Comparison of ENCODE assay signal across 34 mouse cellular contexts in genomic region chr4:75589901-75590300, GRCm38 (mm10).
A peak's percentile ranks its signal among the peaks of the same experiment; 100 is the strongest.
DNase-seq lines count a peak whose midpoint lies in the region; ATAC-seq lines count a peak whose summit lies in the region.
"Had no signal": no experiment of that assay in that cellular context is flagged by ENCODE, and none has a peak within 500 bp of the region (broad histone marks: within the 10 kb centered on the region; RNA-seq: fewer than 3 reads in every experiment).

No protein-coding gene starts in this region.

- no peak overlapping the region for H3K27ac ChIP-seq in embryonic facial prominence, embryonic 14.5 days (replicated peaks; ENCODE audit: low read depth, low read length)
- no peak overlapping the region for H3K27ac ChIP-seq in embryonic facial prominence, embryonic 10.5 days (replicated peaks)
- H3K27ac ChIP-seq in heart, embryonic 10.5 days = no peak overlapping the region
- H3K27ac ChIP-seq: embryonic facial prominence, embryonic 12.5 days; forebrain, embryonic 10.5 days; heart, embryonic 15.5 days; kidney, embryonic 15.5 days; layer of hippocampus, adult 2 months; liver, embryonic 14.5 days; macrophage; midbrain, embryonic 13.5 days; neural tube, embryonic 13.5 days; stomach, embryonic 15.5 days had no signal

- no peak for ATAC-seq in embryonic facial prominence, embryonic 14.5 days (ENCODE audit: low read depth)
- no peak for ATAC-seq in cerebellum, adult (ENCODE audit: insufficient number of reproducible peaks, low FRiP score, low TSS enrichment)
- ATAC-seq: activated CD4-positive, CD25-positive, alpha-beta regulatory T cell, adult 4 months; hindbrain, embryonic 16.5 days; midbrain, embryonic 13.5 days had no signal

- H3K36me3 ChIP-seq in embryonic facial prominence, embryonic 14.5 days (ENCODE audit: control insufficient read depth, insufficient read depth, low read length) = no peaks in the 10 kb centered on the region
- H3K36me3 ChIP-seq in embryonic facial prominence, embryonic 10.5 days (replicated peaks) = no peaks in the 10 kb centered on the region
- no peaks in the 10 kb centered on the region for H3K36me3 ChIP-seq in heart, embryonic 10.5 days
- H3K36me3 ChIP-seq: embryonic facial prominence, embryonic 12.5 days; forebrain, embryonic 10.5 days; heart, embryonic 15.5 days; kidney, embryonic 15.5 days; midbrain, embryonic 13.5 days; neural tube, embryonic 13.5 days; stomach, embryonic 15.5 days had no signal

- H3K4me1 ChIP-seq in embryonic facial prominence, embryonic 14.5 days (ENCODE audit: control insufficient read depth, insufficient read depth, low read length) = no peaks in the 10 kb centered on the region
- H3K4me1 ChIP-seq in embryonic facial prominence, embryonic 10.5 days = no peaks in the 10 kb centered on the region
- H3K4me1 ChIP-seq in heart, embryonic 10.5 days = no peaks in the 10 kb centered on the region
- H3K4me1 ChIP-seq: embryonic facial prominence, embryonic 12.5 days; heart, embryonic 15.5 days; kidney, embryonic 15.5 days; neural tube, embryonic 13.5 days; stomach, embryonic 15.5 days had no signal

- no peaks in the 10 kb centered on the region for H3K27me3 ChIP-seq in embryonic facial prominence, embryonic 14.5 days (replicated peaks; ENCODE audit: control insufficient read depth, insufficient read depth, low read length)
- no peaks in the 10 kb centered on the region for H3K27me3 ChIP-seq in embryonic facial prominence, embryonic 10.5 days (replicated peaks; ENCODE audit: low read depth, poor library complexity, severe bottlenecking)
- H3K27me3 ChIP-seq in heart, embryonic 10.5 days (ENCODE audit: insufficient read depth, poor library complexity, severe bottlenecking) = no peaks in the 10 kb centered on the region
- H3K27me3 ChIP-seq: CH12.LX; embryonic facial prominence, embryonic 12.5 days; heart, embryonic 15.5 days; kidney, embryonic 15.5 days; midbrain, embryonic 13.5 days; neural tube, embryonic 13.5 days; stomach, embryonic 15.5 days had no signal

- no peaks in the 10 kb centered on the region for H3K9me3 ChIP-seq in embryonic facial prominence, embryonic 14.5 days (ENCODE audit: control insufficient read depth, low read length)
- no peaks in the 10 kb centered on the region for H3K9me3 ChIP-seq in embryonic facial prominence, embryonic 10.5 days
- H3K9me3 ChIP-seq in heart, embryonic 10.5 days = no peaks in the 10 kb centered on the region
- H3K9me3 ChIP-seq: embryonic facial prominence, embryonic 12.5 days; forebrain, embryonic 10.5 days; heart, embryonic 15.5 days; kidney, embryonic 15.5 days; stomach, embryonic 15.5 days had no signal

- DNase-seq in embryonic facial prominence, embryonic 14.5 days (ENCODE audit: low spot score) = peak; percentile 17
- no peak for DNase-seq in embryonic facial prominence, embryonic 10.5 days (ENCODE audit: low spot score)
- peak; percentile 3 for DNase-seq in layer of hippocampus, adult 9-11 months
- DNase-seq in layer of hippocampus, postnatal 10 days (ENCODE audit: low spot score in 2 of 2) = no peak
- DNase-seq in right cerebral cortex, postnatal 10 days (ENCODE audit: low spot score in 2 of 2) = peak; percentile 26 to 48
- DNase-seq in right cerebral cortex, postnatal 4 days = no peak
- DNase-seq in heart, embryonic 10.5 days (ENCODE audit: low spot score) = no peak
- DNase-seq: adrenal gland, adult 2 months; adrenal gland, postnatal 36 days; cerebellum, adult 11 months; cerebellum, adult 9-10 months; cerebellum, postnatal 36 days; gastrocnemius, postnatal 10 days; kidney, adult 18-20 months; kidney, postnatal 36 days; layer of hippocampus, postnatal 36 days; liver; lung, adult 2 months; lung, postnatal 10 days; thymus, postnatal 14 days had no signal

- no peak overlapping the region for H3K9ac ChIP-seq in embryonic facial prominence, embryonic 14.5 days (ENCODE audit: low read depth, low read length)
- H3K9ac ChIP-seq: embryonic facial prominence, embryonic 12.5 days; heart, embryonic 15.5 days; kidney, embryonic 15.5 days; liver, embryonic 14.5 days; midbrain, embryonic 13.5 days; neural tube, embryonic 13.5 days; stomach, embryonic 15.5 days had no signal

- no peak overlapping the region for H3K4me3 ChIP-seq in embryonic facial prominence, embryonic 14.5 days (ENCODE audit: low read depth, low read length)
- H3K4me3 ChIP-seq in embryonic facial prominence, embryonic 10.5 days = no peak overlapping the region
- no peak overlapping the region for H3K4me3 ChIP-seq in heart, embryonic 10.5 days
- H3K4me3 ChIP-seq: embryonic facial prominence, embryonic 12.5 days; forebrain, embryonic 10.5 days; heart, embryonic 15.5 days; kidney, embryonic 15.5 days; layer of hippocampus, adult 2 months; midbrain, embryonic 13.5 days; neural tube, embryonic 13.5 days; stomach, embryonic 15.5 days had no signal

- no peak overlapping the region for H3K4me2 ChIP-seq in embryonic facial prominence, embryonic 14.5 days (ENCODE audit: low read depth, low read length)
- H3K4me2 ChIP-seq: embryonic facial prominence, embryonic 12.5 days; heart, embryonic 15.5 days; kidney, embryonic 15.5 days; midbrain, embryonic 13.5 days; neural tube, embryonic 13.5 days; stomach, embryonic 15.5 days had no signal

- 57% methylated on average over 3 of the region's 3 CpGs for WGBS in embryonic facial prominence, embryonic 14.5 days
- 87% methylated on average over 3 of the region's 3 CpGs for WGBS in embryonic facial prominence, embryonic 10.5 days
- 82% methylated on average over 3 of the region's 3 CpGs for WGBS in heart, embryonic 10.5 days

Comparison
In these comparisons a context has a peak if more than half of its experiments do, and no peak if none do; other contexts are left out.
1. DNase-seq: peak in embryonic facial prominence, embryonic 14.5 days (single experiment), layer of hippocampus, adult 9-11 months (single experiment) and right cerebral cortex, postnatal 10 days (2 of 2); none in embryonic facial prominence, embryonic 10.5 days (single experiment), layer of hippocampus, postnatal 10 days (0 of 2), right cerebral cortex, postnatal 4 days (single experiment) and heart, embryonic 10.5 days (single experiment).